Mouse (Mus musculus) myocyte (in vitro differentiated cells): Measurements from ENCODE around the gene Nphs1. TPM values are rescaled to one million over a fixed set of nuclear protein-coding genes. Genes with fewer than 3 reads are reported as not detected.

Source experiments
- H3K27me3 ChIP-seq: one replicate; pipeline ENCODE4 v1.6.1; 2011; ENCODE audit not compliant: control insufficient read depth, insufficient read depth, insufficient read length
- H3K36me3 ChIP-seq: one replicate; pipeline ENCODE4 v1.6.1; 2011; ENCODE audit not compliant: control insufficient read depth, insufficient read depth
- H3K4me2 ChIP-seq: one replicate; pipeline ENCODE4 v1.6.1; 2011; ENCODE audit warnings: low read depth, control low read depth
- H3K4me3 ChIP-seq: one replicate; pipeline ENCODE4 v1.5.1; 2011; ENCODE audit warnings: mild to moderate bottlenecking, control low read depth, moderate library complexity
- H3K79me2 ChIP-seq: one replicate; pipeline ENCODE4 v1.6.1; 2011; ENCODE audit not compliant: control insufficient read depth, insufficient read depth
- H3ac ChIP-seq: one replicate; pipeline ENCODE4 v1.6.1; 2011; ENCODE audit not compliant: control insufficient read depth, insufficient read length
- CEBPB ChIP-seq: IDR thresholded peaks from 2 replicates; pipeline ENCODE4 v1.6.1; 2011; ENCODE audit warnings: mild to moderate bottlenecking, moderate library complexity; ENCODE audit not compliant: poor library complexity, insufficient read depth, severe bottlenecking
- E2F4 ChIP-seq: IDR thresholded peaks from one replicate; pipeline ENCODE4 v1.6.1; 2011; ENCODE audit warnings: mild to moderate bottlenecking, control low read depth, moderate library complexity; ENCODE audit not compliant: insufficient read depth
- MAX ChIP-seq: IDR thresholded peaks from one replicate; pipeline ENCODE4 v1.6.1; 2011; ENCODE audit warnings: low read depth, mild to moderate bottlenecking, control low read depth
- MYOD1 ChIP-seq, 3 experiments: IDR thresholded peaks; one replicate each; pipeline ENCODE4 v1.6.1; 2011; ENCODE audit warnings: control low read depth in 2 of 3, low read depth in 2 of 3, mild to moderate bottlenecking in 2 of 3, moderate library complexity in 1 of 3; ENCODE audit not compliant: insufficient read length in 2 of 3, control insufficient read depth in 1 of 3
- MYOG ChIP-seq, 3 experiments: IDR thresholded peaks; one replicate each; pipeline ENCODE4 v1.6.1; 2011; ENCODE audit warnings: control low read depth in 2 of 3, low read depth in 2 of 3, mild to moderate bottlenecking in 2 of 3; ENCODE audit not compliant: insufficient read length in 2 of 3, control insufficient read depth in 1 of 3, insufficient read depth in 1 of 3
- POLR2A ChIP-seq: IDR thresholded peaks from one replicate; pipeline ENCODE4 v1.6.1; 2011; ENCODE audit warnings: low read depth, mild to moderate bottlenecking, control low read depth, moderate library complexity; ENCODE audit not compliant: insufficient read length
- POLR2AphosphoS2 ChIP-seq: IDR thresholded peaks from one replicate; pipeline ENCODE4 v1.6.1; 2011; ENCODE audit warnings: low read depth, control low read depth; ENCODE audit not compliant: insufficient read length
- REST ChIP-seq: IDR thresholded peaks from one replicate; pipeline ENCODE4 v1.6.1; 2011; ENCODE audit warnings: mild to moderate bottlenecking, control low read depth, moderate library complexity; ENCODE audit not compliant: insufficient read depth, insufficient read length
- SRF ChIP-seq: IDR thresholded peaks from one replicate; pipeline ENCODE4 v1.6.1; 2011; ENCODE audit warnings: low read depth; ENCODE audit not compliant: control insufficient read depth, insufficient read length
- TCF12 ChIP-seq: IDR thresholded peaks from one replicate; pipeline ENCODE4 v1.6.1; 2011; ENCODE audit warnings: mild to moderate bottlenecking, control low read depth; ENCODE audit not compliant: poor library complexity, insufficient read depth, severe bottlenecking
- TCF3 ChIP-seq: IDR thresholded peaks from one replicate; pipeline ENCODE4 v1.6.1; 2011; ENCODE audit warnings: low read depth, control low read depth; ENCODE audit not compliant: insufficient read length
- USF1 ChIP-seq: IDR thresholded peaks from one replicate; pipeline ENCODE4 v1.6.1; 2011; ENCODE audit warnings: low read depth, mild to moderate bottlenecking, control low read depth, moderate library complexity
- polyA plus RNA-seq: library from polyadenylated mRNA; unstranded; fragments of >200 nt; fragmentation: generic; extraction: Trizol; gene quantifications from one replicate; pipeline ENCODE4 v1.2.1, GENCODE M21; 2012; ENCODE audit warnings: missing spikeins

The Nphs1 gene
- polyA plus RNA-seq, 1 experiment = 0.43 TPM

- peaks cover 41% of the 10 kb centered on the region for H3K27me3 ChIP-seq
Measured at GRCm38 (mm10) chr7:30443696-30444095, 14.4 kb upstream of the Nphs1 start.

GRCm38 (mm10) chr7:30444154-30444970 lies 13.8 kb upstream of the Nphs1 start:
- Histone ChIP-seq H3ac (no peak overlapping the region), H3K36me3 (no peaks in the 10 kb centered on the region), H3K4me2 (no peak overlapping the region), H3K79me2 (no peaks in the 10 kb centered on the region), H3K27me3 (peaks cover 41% of the 10 kb centered on the region), H3K4me3 (no peak overlapping the region)
- TF ChIP-seq POLR2AphosphoS2 (no peak), SRF (no peak), REST (no peak), POLR2A (no peak), CEBPB (no peak), MAX (no peak), MYOD1 (IDR thresholded peaks at IDR 0.05; ENCODE audit: control insufficient read depth in 1 of 3, insufficient read length in 2 of 3, low read depth in 2 of 3) (no peak), MYOG (IDR thresholded peaks at IDR 0.05; ENCODE audit: control insufficient read depth in 1 of 3, insufficient read depth in 1 of 3, insufficient read length in 2 of 3, low read depth in 2 of 3) (no peak)

More at GRCm38 (mm10) chr7:30443696-30444095, 14.4 kb upstream of the Nphs1 start:
- H3K79me2 ChIP-seq = no peaks in the 10 kb centered on the region
- TF ChIP-seq TCF3 = no peak
- TF ChIP-seq TCF12 = no peak
- TF ChIP-seq USF1 = no peak
- no peak for TF ChIP-seq MAX
- TF ChIP-seq REST = no peak
- no peak for TF ChIP-seq POLR2AphosphoS2
- no peak for TF ChIP-seq SRF
- no peak for TF ChIP-seq MYOD1 (IDR thresholded peaks at IDR 0.05; ENCODE audit: control insufficient read depth in 1 of 3, insufficient read length in 2 of 3, low read depth in 2 of 3)
- no peak for TF ChIP-seq CEBPB
- no peak for TF ChIP-seq POLR2A
- TF ChIP-seq E2F4 = no peak
- no peak overlapping the region for H3K4me2 ChIP-seq
- no peak overlapping the region for H3K4me3 ChIP-seq
- H3ac ChIP-seq = no peak overlapping the region
- H3K36me3 ChIP-seq = no peaks in the 10 kb centered on the region

- H3ac ChIP-seq = no peak within 1 kb of the TSS
- peaks cover 36% of the 10 kb centered on the region for H3K27me3 ChIP-seq
- no peak for TF ChIP-seq MYOG (IDR thresholded peaks at IDR 0.05; ENCODE audit: control insufficient read depth in 1 of 3, insufficient read depth in 1 of 3, insufficient read length in 2 of 3, low read depth in 2 of 3)
- no peak for TF ChIP-seq POLR2A
- TF ChIP-seq POLR2AphosphoS2 = no peak
- no peak for TF ChIP-seq USF1
- TF ChIP-seq MYOD1 (IDR thresholded peaks at IDR 0.05; ENCODE audit: control insufficient read depth in 1 of 3, insufficient read length in 2 of 3, low read depth in 2 of 3) = no peak
- TF ChIP-seq E2F4 = no peak
- no peak for TF ChIP-seq TCF12
- no peak for TF ChIP-seq SRF
- TF ChIP-seq MAX = no peak
- no peak for TF ChIP-seq CEBPB
- no peak for TF ChIP-seq TCF3
- TF ChIP-seq REST = no peak
- H3K4me2 ChIP-seq = no peak within 1 kb of the TSS
- H3K79me2 ChIP-seq = no peaks in the 10 kb centered on the region
- H3K36me3 ChIP-seq = no peaks in the 10 kb centered on the region
- H3K4me3 ChIP-seq = no peak within 1 kb of the TSS
Measured at GRCm38 (mm10) chr7:30444971-30445751, 13.0 kb upstream of the Nphs1 start, which contains the start of gene Aplp1. Gene Aplp1 (minus strand): TSS chr7:30445535.

GRCm38 (mm10) chr7:30450241-30450640 lies 7.9 kb upstream of the Nphs1 start:
- Histone ChIP-seq H3ac (no peak overlapping the region), H3K79me2 (no peaks in the 10 kb centered on the region), H3K36me3 (no peaks in the 10 kb centered on the region), H3K4me2 (no peak overlapping the region), H3K4me3 (no peak overlapping the region), H3K27me3 (peaks cover 44% of the 10 kb centered on the region)
- TF ChIP-seq CEBPB (no peak), POLR2AphosphoS2 (no peak), SRF (no peak), REST (no peak), USF1 (no peak), MYOD1 (IDR thresholded peaks at IDR 0.05; ENCODE audit: control insufficient read depth in 1 of 3, insufficient read length in 2 of 3, low read depth in 2 of 3) (no peak), TCF3 (no peak), E2F4 (no peak), POLR2A (no peak), MAX (no peak), MYOG (IDR thresholded peaks at IDR 0.05; ENCODE audit: control insufficient read depth in 1 of 3, insufficient read depth in 1 of 3, insufficient read length in 2 of 3, low read depth in 2 of 3) (no peak), TCF12 (no peak)
